Mouse (Mus musculus) skeletal muscle tissue, adult 2 months (tissue): ENCODE results near the gene Spcs3.
A peak's percentile ranks its signal among the peaks of the same experiment; 100 is the strongest.

Experiments
- DNase-seq: peaks from one replicate; pipeline ENCODE4 v3.0.0-alpha.2; 2012; ENCODE audit warnings: low read depth, low spot score

The Spcs3 gene

DNA sequence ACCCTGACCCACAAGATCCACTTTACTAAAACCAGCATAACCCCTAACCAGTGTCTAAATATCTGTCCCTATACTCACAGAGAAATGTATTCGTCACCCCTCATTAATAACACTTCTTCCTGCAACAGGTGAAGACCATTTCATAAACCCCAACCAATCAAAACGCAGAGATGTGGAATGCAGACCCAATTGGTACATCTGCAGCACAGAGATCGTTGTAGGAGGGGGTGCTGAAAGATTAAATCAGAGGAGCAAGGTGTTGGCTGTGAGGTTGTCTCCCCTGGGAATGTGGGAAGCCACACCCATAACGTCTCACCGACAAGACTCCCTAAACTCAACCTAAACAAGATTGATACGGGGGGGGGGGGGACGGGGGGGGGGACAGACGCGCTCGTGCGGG lies 21.0 kb downstream of the Spcs3 start:
- DNase-seq = no peak

- no peak for DNase-seq
These were observed 21.7 kb downstream of the Spcs3 start for GRCm38 (mm10) chr8:54508096-54508456.

DNA sequence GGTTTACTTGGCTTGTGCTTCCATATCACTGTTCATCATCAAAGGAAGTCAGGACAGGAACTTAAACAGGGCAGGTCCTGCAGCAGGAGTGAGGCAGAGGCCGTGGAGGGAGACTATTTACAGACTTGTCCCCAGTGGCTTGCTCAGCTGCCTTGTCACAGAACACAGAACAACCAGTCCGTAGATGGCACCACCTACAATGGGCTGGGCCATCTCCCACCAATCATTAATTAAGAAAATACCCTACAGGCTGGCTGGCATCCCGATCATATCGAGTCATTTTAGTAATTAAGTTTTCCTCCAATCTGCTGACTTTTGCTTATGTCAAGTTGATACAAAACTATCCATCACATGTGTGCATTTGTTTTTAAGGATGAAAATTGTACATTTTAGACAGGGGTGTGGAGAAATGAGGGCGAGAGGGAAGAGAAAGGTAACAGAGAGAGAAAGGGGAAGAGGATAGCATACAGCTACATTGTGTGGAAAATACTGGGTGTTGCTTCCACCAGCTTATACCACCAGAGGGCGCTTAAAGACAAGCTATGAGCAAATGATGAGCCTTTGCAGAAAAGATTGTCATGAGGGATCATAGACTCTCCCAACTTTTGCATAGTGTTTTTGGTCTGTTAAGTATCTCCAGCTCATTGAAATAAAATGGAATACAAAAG lies 22.2 kb downstream of the Spcs3 start:
- peak; percentile 42 for DNase-seq

- no peak for DNase-seq
These were observed 24.7 kb downstream of the Spcs3 start for GRCm38 (mm10) chr8:54505060-54505459.

DNA sequence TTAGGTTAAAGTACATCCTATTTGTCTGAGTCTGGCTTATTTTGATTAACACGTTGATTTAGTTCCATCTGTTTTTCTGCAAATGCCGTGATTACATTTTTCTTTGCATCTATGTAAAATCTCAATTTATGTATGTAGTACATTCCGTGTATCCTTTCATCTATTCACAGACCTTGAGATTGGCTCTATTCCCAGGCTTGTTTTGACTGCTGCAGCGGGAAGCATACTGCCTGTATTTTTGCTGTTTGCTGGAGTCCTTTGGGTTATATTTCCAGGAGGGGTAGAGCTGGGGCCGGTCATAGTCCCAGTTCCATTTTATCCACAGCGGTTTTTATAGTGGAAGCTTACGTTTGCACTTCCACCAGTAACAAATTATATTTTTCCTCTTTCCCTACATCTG lies 26.7 kb downstream of the Spcs3 start:
- DNase-seq = no peak

DNA sequence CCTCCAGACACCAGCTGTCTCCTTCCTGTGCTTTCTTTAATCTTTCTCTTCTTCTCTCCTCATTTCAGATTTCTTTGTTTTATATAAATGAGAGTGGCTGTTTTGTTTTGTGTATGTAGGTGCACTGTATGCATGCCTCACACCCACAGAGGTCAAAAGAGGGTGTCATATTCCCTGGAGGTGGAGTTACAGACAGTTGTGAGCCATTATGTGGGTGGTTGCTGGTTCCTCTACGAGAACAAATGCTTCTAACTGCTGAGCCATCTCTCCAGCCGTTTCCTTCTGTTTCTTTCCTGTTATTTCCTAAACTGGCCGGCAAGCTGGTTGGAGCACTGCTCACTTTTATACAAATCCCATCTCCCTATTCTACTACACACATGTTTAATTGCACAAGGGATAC lies 35.9 kb downstream of the Spcs3 start:
- DNase-seq = no peak

DNA sequence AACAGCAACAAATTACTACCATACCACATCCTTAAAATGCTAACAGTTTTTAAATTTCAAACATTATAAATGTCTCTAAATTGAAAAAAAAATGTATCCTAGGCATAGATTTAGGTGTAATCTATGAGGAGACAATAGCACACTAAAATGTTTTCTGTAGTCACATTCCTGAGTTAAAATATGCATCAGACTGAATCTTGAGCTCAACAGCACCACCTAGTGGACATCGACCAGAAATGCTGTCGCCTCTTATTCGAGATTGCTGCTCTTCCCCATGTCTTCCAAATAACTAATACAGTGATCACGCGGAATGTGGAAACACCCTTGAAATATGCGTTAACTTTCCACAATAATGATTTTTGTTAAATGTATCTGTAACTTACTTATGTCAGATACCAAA lies 36.7 kb downstream of the Spcs3 start:
- peak; percentile 34 for DNase-seq

DNA sequence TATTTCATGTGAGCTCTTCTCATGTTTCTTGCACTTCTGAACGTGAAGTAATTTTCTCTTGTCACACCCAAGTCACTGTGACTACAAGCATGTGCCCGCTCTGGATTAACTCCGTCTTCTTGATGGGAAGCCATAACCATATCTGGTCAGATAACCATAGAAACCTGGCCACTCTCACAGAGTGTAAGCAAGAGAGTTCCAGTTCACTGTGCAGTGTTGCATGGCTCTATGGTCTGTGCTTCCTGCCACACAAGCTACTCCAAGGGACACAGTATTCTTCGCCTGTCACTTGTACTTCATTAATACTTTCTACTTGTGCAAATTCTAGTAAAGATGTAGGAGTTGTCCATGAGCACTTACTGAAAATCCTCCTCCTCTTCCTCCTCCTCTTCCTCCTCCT lies 37.9 kb downstream of the Spcs3 start:
- DNase-seq = no peak

GRCm38 (mm10) chr8:54491057-54491690 lies 38.6 kb downstream of the Spcs3 start:
- DNase-seq = peak; percentile 7

DNA sequence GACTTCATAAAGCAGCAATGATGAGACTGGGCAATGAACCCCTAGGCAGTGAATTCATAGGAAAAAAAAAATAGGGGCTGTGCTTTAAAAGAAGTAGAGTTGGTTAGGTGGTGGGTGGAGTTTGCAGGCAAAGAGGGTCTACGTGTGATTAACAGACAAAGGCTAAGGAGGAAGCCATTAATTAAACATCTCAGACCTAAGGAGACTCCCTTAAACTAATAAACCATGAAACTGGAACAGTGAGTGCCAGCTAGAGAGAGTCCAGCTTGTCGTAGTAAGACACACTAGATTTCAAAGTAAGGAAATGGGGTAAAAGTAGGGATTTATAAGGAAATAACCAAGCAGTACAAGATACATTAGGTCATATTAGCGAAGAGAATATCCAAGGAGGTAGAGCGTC lies 41.4 kb downstream of the Spcs3 start:
- DNase-seq = no peak

- DNase-seq = peak; percentile 6
These were observed 43.1 kb downstream of the Spcs3 start for GRCm38 (mm10) chr8:54486555-54487273.
